In genomic region chr11:70980751-70981510, GRCm38 (mm10) we compare ENCODE assay signal across 9 mouse cellular contexts. TPM values are rescaled to one million over a fixed set of nuclear protein-coding genes. Genes with fewer than 3 reads are reported as not detected.
DNase-seq lines count a peak whose midpoint lies in the region; ATAC-seq and TF ChIP-seq lines count a peak whose summit lies in the region.
"Had no signal": no experiment of that assay in that cellular context is flagged by ENCODE, and none has a peak within 500 bp of the region (broad histone marks: within the 10 kb centered on the region; RNA-seq: fewer than 3 reads in every experiment).

No protein-coding gene starts in this region.

- H3K4me3 ChIP-seq in forebrain, embryonic 10.5 days: peak overlapping the region; percentile 99
- no peak overlapping the region for H3K4me3 ChIP-seq in forebrain, embryonic 11.5 days (ENCODE audit: low read depth, low read length)
- peak overlapping the region; percentile 98; the same call in 1 of the 2 replicates for H3K4me3 ChIP-seq in lung, embryonic 14.5 days (ENCODE audit: low read depth, low read length)
- peak overlapping the region; percentile 96 for H3K4me3 ChIP-seq in embryonic facial prominence, embryonic 10.5 days
- H3K4me3 ChIP-seq in liver, embryonic 14.5 days (ENCODE audit: insufficient read depth in 1 of 2, low read depth in 2 of 2, low read length in 2 of 2): peak overlapping the region; percentile 35 to 97

- no peaks in the 10 kb centered on the region for H3K27me3 ChIP-seq in forebrain, embryonic 10.5 days (ENCODE audit: poor library complexity, severe bottlenecking)
- no peaks in the 10 kb centered on the region for H3K27me3 ChIP-seq in forebrain, embryonic 11.5 days (ENCODE audit: control insufficient read depth, insufficient read depth, low read length)
- no peaks in the 10 kb centered on the region for H3K27me3 ChIP-seq in lung, embryonic 14.5 days (ENCODE audit: insufficient read depth, low read length)
- no peaks in the 10 kb centered on the region for H3K27me3 ChIP-seq in embryonic facial prominence, embryonic 10.5 days (replicated peaks; ENCODE audit: low read depth, poor library complexity, severe bottlenecking)
- no peaks in the 10 kb centered on the region for H3K27me3 ChIP-seq in liver, embryonic 14.5 days (ENCODE audit: control insufficient read depth, insufficient read depth, low read length)

- no peak for DNase-seq in forebrain, embryonic 10.5 days (ENCODE audit: extremely low spot score, low spot score)
- no peak for DNase-seq in forebrain, embryonic 11.5 days (ENCODE audit: low spot score)
- no peak for DNase-seq in lung, embryonic 14.5 days
- no peak for DNase-seq in lung, postnatal 25 days (ENCODE audit: low spot score)
- no peak for DNase-seq in embryonic facial prominence, embryonic 10.5 days (ENCODE audit: low spot score)
- DNase-seq in liver, embryonic 14.5 days (ENCODE audit: low read depth in 3 of 3, low spot score in 3 of 3): no peak
- DNase-seq in urinary bladder, postnatal 36 days (ENCODE audit: low spot score in 2 of 2): no peak
- DNase-seq in natural killer cell, adult 2 months (ENCODE audit: low spot score in 2 of 2): no peak
- DNase-seq: right cerebral cortex, adult 18-20 months had no signal

- TF ChIP-seq EP300 in liver, embryonic 14.5 days (IDR thresholded peaks at IDR 0.05; ENCODE audit: low read depth): no peak

- H3K4me2 ChIP-seq in forebrain, embryonic 11.5 days (ENCODE audit: low read depth, low read length, severe bottlenecking): no peak overlapping the region
- peak overlapping the region; percentile 71 for H3K4me2 ChIP-seq in lung, embryonic 14.5 days
- peak overlapping the region; percentile 98 for H3K4me2 ChIP-seq in liver, embryonic 14.5 days (ENCODE audit: low read depth)

- no peak overlapping the region for H3K27ac ChIP-seq in forebrain, embryonic 10.5 days
- no peak overlapping the region for H3K27ac ChIP-seq in forebrain, embryonic 11.5 days (ENCODE audit: low read depth, low read length)
- no peak overlapping the region for H3K27ac ChIP-seq in lung, embryonic 14.5 days (ENCODE audit: low read depth)
- H3K27ac ChIP-seq in embryonic facial prominence, embryonic 10.5 days (replicated peaks): no peak overlapping the region
- H3K27ac ChIP-seq in liver, embryonic 14.5 days: no peak overlapping the region

- peaks cover 78% of the 10 kb centered on the region for H3K36me3 ChIP-seq in forebrain, embryonic 10.5 days (replicated peaks)
- peaks cover 17% of the 10 kb centered on the region; the same call in 1 of the 2 replicates for H3K36me3 ChIP-seq in forebrain, embryonic 11.5 days (ENCODE audit: control insufficient read depth, insufficient read depth, low read length)
- peaks cover 76% of the 10 kb centered on the region for H3K36me3 ChIP-seq in lung, embryonic 14.5 days (ENCODE audit: insufficient read depth)
- H3K36me3 ChIP-seq in embryonic facial prominence, embryonic 10.5 days (replicated peaks): peaks cover 77% of the 10 kb centered on the region
- peaks cover 45% of the 10 kb centered on the region for H3K36me3 ChIP-seq in liver, embryonic 14.5 days (replicated peaks; ENCODE audit: control insufficient read depth, insufficient read depth, low read depth)

- 93% methylated on average over 14 of the region's 14 CpGs for WGBS in forebrain, embryonic 10.5 days
- 92% methylated on average over 14 of the region's 14 CpGs for WGBS in forebrain, embryonic 11.5 days
- WGBS in lung, embryonic 14.5 days: 90% methylated on average over 14 of the region's 14 CpGs
- WGBS in embryonic facial prominence, embryonic 10.5 days: 93% methylated on average over 14 of the region's 14 CpGs
- WGBS in liver, embryonic 14.5 days (ENCODE audit: insufficient replicate concordance): 67% methylated on average over 14 of the region's 14 CpGs

- no peak for ATAC-seq in forebrain, embryonic 11.5 days (replicated peaks; ENCODE audit: low FRiP score)
- no peak for ATAC-seq in lung, embryonic 14.5 days (ENCODE audit: insufficient read depth)
- no peak for ATAC-seq in liver, embryonic 14.5 days (ENCODE audit: insufficient read depth)

- no peak overlapping the region for H3K9ac ChIP-seq in forebrain, embryonic 11.5 days (ENCODE audit: low read length)
- H3K9ac ChIP-seq in lung, embryonic 14.5 days: no peak overlapping the region
- no peak overlapping the region; the same call in 1 of the 2 replicates for H3K9ac ChIP-seq in liver, embryonic 14.5 days (replicated peaks)

- no peak for TF ChIP-seq CTCF in lung, embryonic 14.5 days (IDR thresholded peaks at IDR 0.05; ENCODE audit: low read depth)
- TF ChIP-seq CTCF in liver, embryonic 14.5 days (IDR thresholded peaks at IDR 0.05; ENCODE audit: low read depth): no peak

- peaks cover 17% of the 10 kb centered on the region for H3K4me1 ChIP-seq in forebrain, embryonic 10.5 days
- peaks cover 3% of the 10 kb centered on the region; the same call in 1 of the 2 replicates for H3K4me1 ChIP-seq in forebrain, embryonic 11.5 days (replicated peaks; ENCODE audit: control insufficient read depth, insufficient read depth, low read length)
- H3K4me1 ChIP-seq in lung, embryonic 14.5 days (ENCODE audit: insufficient read depth): peaks cover 3% of the 10 kb centered on the region; the same call in 1 of the 2 replicates
- H3K4me1 ChIP-seq in embryonic facial prominence, embryonic 10.5 days: peaks cover 13% of the 10 kb centered on the region
- H3K4me1 ChIP-seq in liver, embryonic 14.5 days (replicated peaks; ENCODE audit: control insufficient read depth in 2 of 2, insufficient read depth in 2 of 2, low read length in 1 of 2): peaks cover 6 to 9% of the 10 kb centered on the region in 2 experiments

- H3K9me3 ChIP-seq in forebrain, embryonic 10.5 days: no peaks in the 10 kb centered on the region
- H3K9me3 ChIP-seq in forebrain, embryonic 11.5 days (ENCODE audit: control insufficient read depth, low read length): no peaks in the 10 kb centered on the region
- no peaks in the 10 kb centered on the region for H3K9me3 ChIP-seq in lung, embryonic 14.5 days (ENCODE audit: low read depth, low read length)
- H3K9me3 ChIP-seq in embryonic facial prominence, embryonic 10.5 days: no peaks in the 10 kb centered on the region
- H3K9me3 ChIP-seq in liver, embryonic 14.5 days (ENCODE audit: control insufficient read depth, low read length): no peaks in the 10 kb centered on the region

RNA-seq across cellular contexts. Expression of gene C1qbp, which starts 1.9 kb away (rescaled TPM):
- 366 and 369 TPM in 2 replicates for polyA plus RNA-seq in forebrain, embryonic 10.5 days (2016; fragmentation: Nextera tagmentation; extraction: Ambion mirVana)
- 261 and 278 TPM in 2 replicates for polyA plus RNA-seq in forebrain, embryonic 11.5 days (2014; fragmentation: Nextera tagmentation; extraction: Ambion mirVana)
- 264 and 276 TPM in 2 replicates for polyA plus RNA-seq in lung, embryonic 14.5 days (2014; fragmentation: Nextera tagmentation; extraction: Ambion mirVana)
- polyA plus RNA-seq in embryonic facial prominence, embryonic 10.5 days (2016; fragmentation: Nextera tagmentation; extraction: Ambion mirVana): 346 and 351 TPM in 2 replicates
- polyA plus RNA-seq in liver, embryonic 14.5 days (2012; rRNA removed): 72.4 and 129 TPM in 2 replicates
- 162 and 186 TPM in 2 replicates for polyA plus RNA-seq in liver, embryonic 14.5 days (2014; fragmentation: Nextera tagmentation; extraction: Ambion mirVana)

RNA-seq across cellular contexts. Expression of gene Rpain, which starts 10.9 kb away (rescaled TPM):
- polyA plus RNA-seq in forebrain, embryonic 10.5 days (2016; fragmentation: Nextera tagmentation; extraction: Ambion mirVana): 83.8 and 93.9 TPM in 2 replicates
- 84.0 and 84.6 TPM in 2 replicates for polyA plus RNA-seq in forebrain, embryonic 11.5 days (2014; fragmentation: Nextera tagmentation; extraction: Ambion mirVana)
- polyA plus RNA-seq in lung, embryonic 14.5 days (2014; fragmentation: Nextera tagmentation; extraction: Ambion mirVana): 64.7 and 69.7 TPM in 2 replicates
- polyA plus RNA-seq in embryonic facial prominence, embryonic 10.5 days (2016; fragmentation: Nextera tagmentation; extraction: Ambion mirVana): 77.0 and 82.4 TPM in 2 replicates
- polyA plus RNA-seq in liver, embryonic 14.5 days (2012; rRNA removed): 49.4 and 60.2 TPM in 2 replicates
- 109 and 113 TPM in 2 replicates for polyA plus RNA-seq in liver, embryonic 14.5 days (2014; fragmentation: Nextera tagmentation; extraction: Ambion mirVana)

RNA-seq across cellular contexts. Expression of gene Nup88, which starts 11.2 kb away (rescaled TPM):
- 150 and 155 TPM in 2 replicates for polyA plus RNA-seq in forebrain, embryonic 10.5 days (2016; fragmentation: Nextera tagmentation; extraction: Ambion mirVana)
- polyA plus RNA-seq in forebrain, embryonic 11.5 days (2014; fragmentation: Nextera tagmentation; extraction: Ambion mirVana): 169 and 176 TPM in 2 replicates
- polyA plus RNA-seq in lung, embryonic 14.5 days (2014; fragmentation: Nextera tagmentation; extraction: Ambion mirVana): 126 and 135 TPM in 2 replicates
- polyA plus RNA-seq in embryonic facial prominence, embryonic 10.5 days (2016; fragmentation: Nextera tagmentation; extraction: Ambion mirVana): 146 and 151 TPM in 2 replicates
- polyA plus RNA-seq in liver, embryonic 14.5 days (2012; rRNA removed): 26.5 and 41.5 TPM in 2 replicates
- polyA plus RNA-seq in liver, embryonic 14.5 days (2014; fragmentation: Nextera tagmentation; extraction: Ambion mirVana): 60.9 and 61.0 TPM in 2 replicates

RNA-seq across cellular contexts. Expression of gene Dhx33, which starts 23.3 kb away (rescaled TPM):
- polyA plus RNA-seq in forebrain, embryonic 10.5 days (2016; fragmentation: Nextera tagmentation; extraction: Ambion mirVana): 27.5 and 28.6 TPM in 2 replicates
- polyA plus RNA-seq in forebrain, embryonic 11.5 days (2014; fragmentation: Nextera tagmentation; extraction: Ambion mirVana): 25.5 and 27.6 TPM in 2 replicates
- polyA plus RNA-seq in lung, embryonic 14.5 days (2014; fragmentation: Nextera tagmentation; extraction: Ambion mirVana): 27.2 and 27.7 TPM in 2 replicates
- 30.4 and 32.4 TPM in 2 replicates for polyA plus RNA-seq in embryonic facial prominence, embryonic 10.5 days (2016; fragmentation: Nextera tagmentation; extraction: Ambion mirVana)
- polyA plus RNA-seq in liver, embryonic 14.5 days (2012; rRNA removed): 4.4 and 6.2 TPM in 2 replicates
- polyA plus RNA-seq in liver, embryonic 14.5 days (2014; fragmentation: Nextera tagmentation; extraction: Ambion mirVana): 4.9 and 5.8 TPM in 2 replicates

RNA-seq across cellular contexts. Expression of gene Mis12, which starts 38.5 kb away (rescaled TPM):
- polyA plus RNA-seq in forebrain, embryonic 10.5 days (2016; fragmentation: Nextera tagmentation; extraction: Ambion mirVana): 67.8 and 73.9 TPM in 2 replicates
- 62.7 and 63.1 TPM in 2 replicates for polyA plus RNA-seq in forebrain, embryonic 11.5 days (2014; fragmentation: Nextera tagmentation; extraction: Ambion mirVana)
- 43.4 and 48.2 TPM in 2 replicates for polyA plus RNA-seq in lung, embryonic 14.5 days (2014; fragmentation: Nextera tagmentation; extraction: Ambion mirVana)
- 64.5 and 67.5 TPM in 2 replicates for polyA plus RNA-seq in embryonic facial prominence, embryonic 10.5 days (2016; fragmentation: Nextera tagmentation; extraction: Ambion mirVana)
- polyA plus RNA-seq in liver, embryonic 14.5 days (2012; rRNA removed): 8.0 and 13.3 TPM in 2 replicates
- 14.7 and 15.8 TPM in 2 replicates for polyA plus RNA-seq in liver, embryonic 14.5 days (2014; fragmentation: Nextera tagmentation; extraction: Ambion mirVana)
